Mouse (Mus musculus) forebrain, postnatal 0 days (tissue): ENCODE measurements around the gene Shprh. TPM values are rescaled to one million over a fixed set of nuclear protein-coding genes. Genes with fewer than 3 reads are reported as not detected.

Experiments
- ATAC-seq: fragments of 200-750 bp; cut with Nextera tagmentation; 2 replicates; pipeline ENCODE4 v1.8.0; 2017; ENCODE audit warnings: mild to moderate bottlenecking, moderate library complexity
- DNase-seq: peaks from one replicate; pipeline ENCODE4 v3.0.0-alpha.2; 2015
- H3K27ac ChIP-seq: fragments of 300-500 bp; sonication (generic); 2 replicates; pipeline ENCODE4 v1.5.1; 2014; ENCODE audit warnings: low read depth, mild to moderate bottlenecking, antibody characterized with exemption, low read length, moderate library complexity, mixed read lengths
- H3K27me3 ChIP-seq: fragments of 300-500 bp; sonication (generic); 2 replicates; pipeline ENCODE4 v1.6.1; 2014; ENCODE audit warnings: mild to moderate bottlenecking, low read length, mixed read lengths; ENCODE audit not compliant: insufficient read depth
- H3K36me3 ChIP-seq: fragments of 300-500 bp; sonication (generic); 2 replicates; pipeline ENCODE4 v1.6.1; 2014; ENCODE audit warnings: mild to moderate bottlenecking, moderate library complexity; ENCODE audit not compliant: insufficient read depth
- H3K4me1 ChIP-seq: fragments of 300-500 bp; sonication (generic); 2 replicates; pipeline ENCODE4 v1.6.1; 2014; ENCODE audit warnings: antibody characterized with exemption; ENCODE audit not compliant: insufficient read depth
- H3K4me2 ChIP-seq: fragments of 300-500 bp; sonication (generic); 2 replicates; pipeline ENCODE4 v1.6.1; 2014; ENCODE audit warnings: low read depth, mild to moderate bottlenecking, moderate library complexity
- H3K4me3 ChIP-seq: fragments of 300-500 bp; sonication (generic); 2 replicates; pipeline ENCODE4 v1.5.1; 2014; ENCODE audit warnings: low read depth, low read length, mixed read lengths
- H3K9ac ChIP-seq: fragments of 300-500 bp; sonication (generic); 2 replicates; pipeline ENCODE4 v1.6.1; 2014; ENCODE audit warnings: mild to moderate bottlenecking
- H3K9me3 ChIP-seq: fragments of 300-500 bp; sonication (generic); 2 replicates; pipeline ENCODE4 v1.6.1; 2016; ENCODE audit warnings: low read length
- CTCF ChIP-seq: sonication (generic); IDR thresholded peaks from 2 replicates; pipeline ENCODE4 v1.5.1; 2016; ENCODE audit warnings: antibody characterized with exemption, control low read depth, low read depth
- WGBS: fragments of 180-500 bp; shearing (Covaris S2); extraction: QIAGEN DNeasy Blood & Tissue Kit; methylation state at CpG from one replicate; pipeline ENCODE4 v1.1.7; 2014; 5-methylcytosine and 5-hydroxymethylcytosine counted together
- polyA plus RNA-seq: library from polyadenylated mRNA; unstranded; fragments of >200 nt; fragmentation: Nextera tagmentation; extraction: Ambion mirVana; gene quantifications from 2 replicates; pipeline ENCODE4 v1.2.1, GENCODE M21; 2015
- total RNA-seq: library from RNA; depleted of rRNA; stranded (reverse); fragments of >200 nt; gene quantifications from 2 replicates; pipeline ENCODE4 v1.2.3, GENCODE M21; 2014

Gene Shprh
- total and polyA plus RNA-seq, 2 experiments from 2014 or later: 12.7 to 31.8 TPM

DNA sequence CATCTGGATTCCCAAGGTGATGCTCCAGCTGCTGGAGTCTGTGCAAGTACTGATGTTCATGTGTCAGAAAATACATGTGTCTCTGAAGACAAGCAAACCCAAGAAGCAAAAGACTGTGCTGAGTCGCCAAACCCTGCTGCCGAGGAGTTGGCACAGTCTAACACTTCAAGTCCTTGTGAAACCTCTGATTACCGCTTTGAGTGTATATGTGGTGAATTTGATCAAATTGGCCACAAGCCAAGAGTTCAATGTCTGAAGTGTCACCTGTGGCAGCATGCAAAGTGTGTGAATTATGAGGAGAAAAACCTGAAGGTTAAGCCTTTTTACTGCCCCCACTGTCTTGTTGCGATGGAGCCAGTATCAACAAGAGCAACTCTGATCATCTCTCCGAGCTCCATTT is 15.3 kb downstream of the Shprh start:
- Histone ChIP-seq H3K4me3 (no peak overlapping the region), H3K4me2 (no peak overlapping the region), H3K27me3 (no peaks in the 10 kb centered on the region), H3K9ac (no peak overlapping the region), H3K4me1 (no peaks in the 10 kb centered on the region), H3K36me3 (peaks cover 59% of the 10 kb centered on the region), H3K9me3 (no peaks in the 10 kb centered on the region), H3K27ac (no peak overlapping the region)
- WGBS: 85% methylated on average over 5 of the region's 5 CpGs
- ATAC-seq: no peak
- no peak for DNase-seq
- no peak for TF ChIP-seq CTCF

DNA sequence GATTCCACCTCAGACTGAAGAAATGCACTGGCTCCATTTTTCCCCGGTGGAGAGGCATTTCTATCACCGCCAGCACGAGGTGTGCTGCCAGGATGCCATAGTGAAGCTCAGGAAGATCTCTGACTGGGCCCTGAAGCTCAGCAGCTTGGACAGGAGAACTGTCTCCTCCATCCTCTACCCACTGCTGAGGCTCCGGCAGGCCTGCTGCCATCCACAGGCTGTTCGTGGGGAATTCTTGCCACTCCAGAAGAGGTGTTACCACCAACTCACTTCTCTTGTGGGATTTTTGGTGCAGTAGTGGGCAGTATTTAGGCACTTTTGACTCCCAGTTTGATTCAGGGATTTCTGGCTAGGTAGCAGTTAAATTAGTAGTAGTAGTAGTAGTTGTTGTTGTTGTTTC is 21.0 kb downstream of the Shprh start:
- no peak for ATAC-seq
- no peak overlapping the region for H3K27ac ChIP-seq
- no peaks in the 10 kb centered on the region for H3K4me1 ChIP-seq
- H3K27me3 ChIP-seq: no peaks in the 10 kb centered on the region
- H3K36me3 ChIP-seq: peaks cover 74% of the 10 kb centered on the region
- 89% methylated on average over 5 of the region's 5 CpGs for WGBS
- no peak overlapping the region for H3K4me3 ChIP-seq
- no peak for DNase-seq
- no peaks in the 10 kb centered on the region for H3K9me3 ChIP-seq
- no peak for TF ChIP-seq CTCF
- no peak overlapping the region for H3K9ac ChIP-seq
- H3K4me2 ChIP-seq: no peak overlapping the region

DNA sequence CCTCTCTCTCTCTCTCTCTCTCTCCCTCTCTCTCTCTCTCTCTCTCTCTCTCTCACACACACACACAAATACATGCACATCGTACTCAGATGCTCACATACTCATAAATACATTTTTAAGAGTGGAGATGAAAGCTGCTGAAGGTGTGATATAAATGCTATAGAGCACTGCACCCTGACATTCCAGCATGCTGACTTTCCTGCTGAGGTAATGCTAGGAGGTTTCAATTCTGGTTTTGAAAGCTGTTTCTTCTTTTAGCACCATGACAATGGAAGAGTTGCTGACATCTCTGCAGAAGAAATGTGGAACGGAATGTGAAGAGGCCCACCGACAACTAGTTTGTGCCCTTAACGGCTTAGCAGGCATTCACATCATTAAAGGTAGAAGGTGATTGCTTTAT is 22.4 kb downstream of the Shprh start:
- no peaks in the 10 kb centered on the region for H3K4me1 ChIP-seq
- no peak overlapping the region for H3K4me2 ChIP-seq
- no peaks in the 10 kb centered on the region for H3K9me3 ChIP-seq
- no peak for TF ChIP-seq CTCF
- ATAC-seq: no peak
- H3K36me3 ChIP-seq: peaks cover 69% of the 10 kb centered on the region
- no peak overlapping the region for H3K9ac ChIP-seq
- 93% methylated on average over 4 of the region's 4 CpGs for WGBS
- no peak for DNase-seq
- H3K27me3 ChIP-seq: no peaks in the 10 kb centered on the region
- H3K4me3 ChIP-seq: no peak overlapping the region
- H3K27ac ChIP-seq: no peak overlapping the region

DNA sequence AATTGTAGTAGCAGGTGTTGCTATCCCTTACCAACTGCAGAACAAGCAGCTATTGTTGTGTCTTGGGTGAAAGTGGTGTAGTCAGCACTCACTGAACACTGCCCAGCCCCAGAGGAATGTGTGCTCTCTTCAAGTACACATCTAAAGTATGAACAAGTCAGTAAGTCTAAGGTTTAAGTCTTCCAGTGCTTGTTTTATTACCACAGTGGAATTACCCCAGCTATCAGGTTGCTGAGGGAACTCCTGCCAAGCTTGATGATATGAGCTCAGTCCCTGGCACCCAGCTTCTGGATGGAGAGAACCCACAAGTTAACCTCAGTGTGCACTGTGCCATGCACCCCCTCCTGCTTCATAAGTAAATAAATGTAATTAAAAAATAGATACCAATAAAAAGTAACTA is 23.3 kb downstream of the Shprh start:
- H3K4me1 ChIP-seq: no peaks in the 10 kb centered on the region
- DNase-seq: no peak
- no peak overlapping the region for H3K4me2 ChIP-seq
- no peak for TF ChIP-seq CTCF
- H3K9ac ChIP-seq: no peak overlapping the region
- ATAC-seq: no peak
- H3K9me3 ChIP-seq: no peaks in the 10 kb centered on the region
- no peak overlapping the region for H3K27ac ChIP-seq
- H3K4me3 ChIP-seq: no peak overlapping the region
- H3K36me3 ChIP-seq: peaks cover 64% of the 10 kb centered on the region
- H3K27me3 ChIP-seq: no peaks in the 10 kb centered on the region

DNA sequence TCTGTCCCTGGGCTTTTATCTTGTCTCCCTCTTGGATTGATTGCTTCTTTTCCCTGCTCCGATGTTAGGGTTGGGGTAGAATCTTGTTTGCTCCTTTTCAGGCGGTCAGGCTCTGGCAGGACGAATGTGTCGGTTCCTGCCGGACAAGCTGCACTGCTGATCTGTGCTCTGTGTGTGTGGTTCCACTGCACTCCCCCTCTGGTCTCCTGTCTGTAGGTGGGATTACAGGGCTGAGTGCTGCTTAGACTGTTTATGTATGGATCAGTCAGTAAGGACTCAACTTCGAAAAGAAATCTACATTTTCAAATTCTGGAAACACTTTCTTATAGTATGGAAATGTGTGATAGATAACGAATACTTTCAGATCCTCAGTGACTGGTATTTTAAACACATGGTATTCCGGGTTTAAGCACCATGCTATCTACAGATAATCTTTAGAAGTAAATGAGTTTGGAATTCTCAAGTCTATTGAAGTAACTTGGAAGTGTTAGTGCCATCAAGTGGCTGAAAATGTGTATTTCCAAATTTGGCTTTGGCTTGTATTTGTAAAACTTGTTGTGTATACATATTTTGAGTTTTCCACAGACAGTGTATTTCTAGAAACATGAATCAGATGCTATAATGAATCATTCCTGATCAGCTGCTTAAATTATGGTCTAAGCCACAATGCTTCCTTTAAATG is 26.7 kb downstream of the Shprh start:
- ATAC-seq (peak; percentile 66; the same call in 1 of the 2 replicates), DNase-seq (peak; percentile 66)
- Histone ChIP-seq H3K9me3 (no peaks in the 10 kb centered on the region), H3K36me3 (peaks cover 49% of the 10 kb centered on the region), H3K9ac (no peak overlapping the region), H3K4me3 (no peak overlapping the region), H3K27me3 (no peaks in the 10 kb centered on the region), H3K4me2 (no peak overlapping the region), H3K27ac (no peak overlapping the region), H3K4me1 (no peaks in the 10 kb centered on the region)
- peak; percentile 62 for TF ChIP-seq CTCF
- WGBS: 84% methylated on average over 8 of the region's 8 CpGs

DNA sequence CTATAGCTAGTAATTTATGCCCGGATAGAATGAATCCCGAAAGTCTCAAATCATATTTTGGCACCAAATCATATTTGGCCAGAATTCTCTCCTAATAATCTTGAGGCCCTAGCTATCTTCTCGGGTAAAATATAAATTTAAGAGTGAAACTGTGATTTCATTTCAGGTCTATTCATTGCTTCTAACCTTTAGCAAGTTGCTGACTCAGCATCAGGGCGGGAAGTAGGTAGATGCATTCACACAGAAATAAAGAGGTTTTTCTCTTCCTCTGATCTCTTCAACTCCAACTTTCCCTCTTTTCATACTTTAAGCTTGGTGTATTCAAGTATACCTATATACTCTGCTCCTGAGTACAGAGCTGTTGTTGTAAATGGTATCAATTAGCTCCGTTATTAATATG is 30.9 kb downstream of the Shprh start:
- Histone ChIP-seq H3K9me3 (no peaks in the 10 kb centered on the region), H3K4me3 (no peak overlapping the region), H3K27ac (no peak overlapping the region), H3K9ac (no peak overlapping the region), H3K4me2 (no peak overlapping the region), H3K36me3 (peaks cover 45% of the 10 kb centered on the region), H3K4me1 (no peaks in the 10 kb centered on the region), H3K27me3 (no peaks in the 10 kb centered on the region)
- 86% methylated on average over 5 of the region's 5 CpGs for WGBS
- no peak for DNase-seq
- TF ChIP-seq CTCF: no peak
- ATAC-seq: no peak

DNA sequence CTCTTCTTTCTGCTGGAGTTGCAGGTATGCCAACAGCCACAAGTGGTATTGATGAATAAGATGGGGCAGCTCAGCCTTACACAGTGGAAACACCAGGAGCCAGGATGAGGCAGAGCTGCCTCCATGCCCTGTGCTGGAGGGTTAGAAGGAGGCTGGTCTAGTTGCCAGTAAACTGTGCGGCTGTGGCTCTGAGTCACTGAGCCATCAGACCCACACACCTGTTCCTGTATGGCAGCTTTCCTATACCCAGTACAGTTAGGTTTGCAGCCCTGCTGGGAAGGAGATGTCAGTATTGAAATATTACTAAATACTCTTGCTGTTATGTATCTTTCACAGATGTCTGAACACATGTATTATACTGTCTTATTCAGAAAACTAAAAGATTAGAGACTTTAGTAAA is 48.1 kb downstream of the Shprh start:
- DNase-seq: no peak
- Histone ChIP-seq H3K9ac (no peak overlapping the region), H3K27me3 (no peaks in the 10 kb centered on the region), H3K4me3 (no peak overlapping the region), H3K4me2 (no peak overlapping the region), H3K27ac (no peak overlapping the region), H3K9me3 (no peaks in the 10 kb centered on the region), H3K4me1 (no peaks in the 10 kb centered on the region), H3K36me3 (peaks cover 49% of the 10 kb centered on the region)
- no peak for ATAC-seq
- no peak for TF ChIP-seq CTCF
- 88% methylated on average over 1 of the region's 1 CpGs for WGBS
